Mouse (Mus musculus) testis, adult 2 months (tissue): ENCODE results near the gene Btbd16.

ENCODE experiments used
- CTCF ChIP-seq: fragments of 200-500 bp; IDR thresholded peaks from 2 replicates; pipeline ENCODE4 v1.5.1; 2012; ENCODE audit warnings: low read depth, mild to moderate bottlenecking, inconsistent platforms, low read length, moderate library complexity; ENCODE audit not compliant: control insufficient read depth, insufficient read depth, insufficient replicate concordance
- POLR2A ChIP-seq: fragments of 200-500 bp; IDR thresholded peaks from 2 replicates; pipeline ENCODE4 v1.6.1; 2012; ENCODE audit warnings: low read depth, mild to moderate bottlenecking, inconsistent platforms, low read length, moderate library complexity; ENCODE audit not compliant: control insufficient read depth

GRCm38 (mm10) chr7:130727560-130727959 lies 46.3 kb upstream of the Btbd16 start:
- TF ChIP-seq POLR2A (no peak), CTCF (no peak)
